Comparison of ENCODE assay signal across 26 mouse cellular contexts in genomic region chr1:108576806-108577205, GRCm38 (mm10).
DNase-seq lines count a peak whose midpoint lies in the region; ATAC-seq and TF ChIP-seq lines count a peak whose summit lies in the region.
"Had no signal": no experiment of that assay in that cellular context is flagged by ENCODE, and none has a peak within 500 bp of the region (broad histone marks: within the 10 kb centered on the region; RNA-seq: fewer than 3 reads in every experiment).

No protein-coding gene starts in this region.

- H3K36me3 ChIP-seq in hindbrain, postnatal 0 days (ENCODE audit: insufficient read depth, low read length), result no peaks in the 10 kb centered on the region
- H3K36me3 ChIP-seq in hindbrain, embryonic 11.5 days (ENCODE audit: control insufficient read depth, insufficient read depth, low read length), result no peaks in the 10 kb centered on the region
- no peaks in the 10 kb centered on the region for H3K36me3 ChIP-seq in forebrain, embryonic 16.5 days (ENCODE audit: control insufficient read depth, insufficient read depth)
- H3K36me3 ChIP-seq: embryonic facial prominence, embryonic 15.5 days; hindbrain, embryonic 13.5 days; midbrain, embryonic 10.5 days; stomach, embryonic 15.5 days had no signal

- no peak for TF ChIP-seq CTCF in hindbrain, postnatal 0 days (IDR thresholded peaks at IDR 0.05; ENCODE audit: low read depth)

- H3K9ac ChIP-seq in hindbrain, postnatal 0 days (replicated peaks; ENCODE audit: low read length), result no peak overlapping the region
- H3K9ac ChIP-seq in hindbrain, embryonic 11.5 days (ENCODE audit: low read depth, low read length), result no peak overlapping the region
- no peak overlapping the region for H3K9ac ChIP-seq in forebrain, embryonic 16.5 days (replicated peaks; ENCODE audit: low read depth, low read length)
- H3K9ac ChIP-seq: embryonic facial prominence, embryonic 15.5 days; hindbrain, embryonic 13.5 days; liver, embryonic 14.5 days; stomach, embryonic 15.5 days had no signal

- peak; percentile 19 to 26 for DNase-seq in cerebellum, postnatal 10 days
- no peak for DNase-seq in cerebellum, adult 9-11 months
- DNase-seq in hindbrain, postnatal 0 days (ENCODE audit: low spot score), result peak; percentile 13
- DNase-seq in hindbrain, embryonic 11.5 days (ENCODE audit: low spot score), result no peak
- DNase-seq in adrenal gland, postnatal 36 days, result peak; percentile 12 to 25
- DNase-seq in ovary, postnatal 36 days (ENCODE audit: low spot score), result no peak
- DNase-seq: cerebellum, adult 11 months; cerebellum, adult 9-10 months; gastrocnemius, adult 2 months; gastrocnemius, postnatal 36 days; heart, adult 18-20 months; heart, postnatal 36 days; kidney, postnatal 14 days; liver; lung, adult 2 months; retina, postnatal 1 day; right cerebral cortex, postnatal 14 days had no signal

- WGBS in hindbrain, postnatal 0 days, result 55% methylated on average over 6 of the region's 6 CpGs
- 81% methylated on average over 6 of the region's 6 CpGs for WGBS in hindbrain, embryonic 11.5 days
- 55% methylated on average over 6 of the region's 6 CpGs for WGBS in forebrain, embryonic 16.5 days

- no peak overlapping the region for H3K27ac ChIP-seq in hindbrain, postnatal 0 days
- H3K27ac ChIP-seq in hindbrain, embryonic 11.5 days (ENCODE audit: low read depth, low read length), result no peak overlapping the region
- H3K27ac ChIP-seq in forebrain, embryonic 16.5 days (ENCODE audit: low read length), result peak overlapping the region; percentile 16; the same call in 1 of the 2 replicates
- H3K27ac ChIP-seq: embryonic facial prominence, embryonic 15.5 days; gastrocnemius, adult 2 months; hindbrain, embryonic 13.5 days; liver, embryonic 14.5 days; midbrain, embryonic 10.5 days; stomach, embryonic 15.5 days had no signal

- no peak overlapping the region for H3K4me2 ChIP-seq in hindbrain, postnatal 0 days (ENCODE audit: low read depth, low read length)
- no peak overlapping the region for H3K4me2 ChIP-seq in hindbrain, embryonic 11.5 days (replicated peaks; ENCODE audit: low read depth, low read length)
- no peak overlapping the region for H3K4me2 ChIP-seq in forebrain, embryonic 16.5 days (ENCODE audit: low read length)
- H3K4me2 ChIP-seq: embryonic facial prominence, embryonic 15.5 days; heart, embryonic 11.5 days; hindbrain, embryonic 13.5 days; stomach, embryonic 15.5 days had no signal

- no peak for ATAC-seq in hindbrain, postnatal 0 days
- no peak for ATAC-seq in hindbrain, embryonic 11.5 days (ENCODE audit: low FRiP score)
- peak; percentile 67 for ATAC-seq in forebrain, embryonic 16.5 days
- ATAC-seq: CD4-positive, CD25-positive, alpha-beta regulatory T cell, adult 4 months; intestine, postnatal 0 days had no signal

- H3K9me3 ChIP-seq in hindbrain, postnatal 0 days (ENCODE audit: low read length), result no peaks in the 10 kb centered on the region
- no peaks in the 10 kb centered on the region for H3K9me3 ChIP-seq in hindbrain, embryonic 11.5 days (ENCODE audit: control insufficient read depth, low read length)
- no peaks in the 10 kb centered on the region for H3K9me3 ChIP-seq in forebrain, embryonic 16.5 days (ENCODE audit: control insufficient read depth, low read length)
- H3K9me3 ChIP-seq: embryonic facial prominence, embryonic 15.5 days; hindbrain, embryonic 13.5 days; midbrain, embryonic 10.5 days; stomach, embryonic 15.5 days had no signal

- H3K4me3 ChIP-seq in hindbrain, postnatal 0 days (ENCODE audit: low read length), result no peak overlapping the region
- no peak overlapping the region for H3K4me3 ChIP-seq in hindbrain, embryonic 11.5 days (ENCODE audit: low read depth, low read length)
- no peak overlapping the region for H3K4me3 ChIP-seq in forebrain, embryonic 16.5 days (replicated peaks; ENCODE audit: low read length)
- H3K4me3 ChIP-seq: embryonic facial prominence, embryonic 15.5 days; gastrocnemius, adult 2 months; hindbrain, embryonic 13.5 days; midbrain, embryonic 10.5 days; stomach, embryonic 15.5 days had no signal

- no peaks in the 10 kb centered on the region for H3K27me3 ChIP-seq in hindbrain, postnatal 0 days (ENCODE audit: insufficient read depth, low read length)
- no peaks in the 10 kb centered on the region for H3K27me3 ChIP-seq in hindbrain, embryonic 11.5 days (ENCODE audit: control insufficient read depth, insufficient read depth, low read length)
- no peaks in the 10 kb centered on the region for H3K27me3 ChIP-seq in forebrain, embryonic 16.5 days (replicated peaks; ENCODE audit: control insufficient read depth, insufficient read depth, low read length)
- H3K27me3 ChIP-seq: embryonic facial prominence, embryonic 15.5 days; hindbrain, embryonic 13.5 days; stomach, embryonic 15.5 days had no signal

- H3K4me1 ChIP-seq in hindbrain, postnatal 0 days (ENCODE audit: insufficient read depth, low read length), result no peaks in the 10 kb centered on the region
- no peaks in the 10 kb centered on the region for H3K4me1 ChIP-seq in hindbrain, embryonic 11.5 days (replicated peaks; ENCODE audit: control insufficient read depth, insufficient read depth, low read length)
- 0 out of 2 replicates have a peak, but pooled peaks cover 2% of the 10 kb centered on the region for H3K4me1 ChIP-seq in forebrain, embryonic 16.5 days (replicated peaks; ENCODE audit: control insufficient read depth, insufficient read depth, low read length)
- H3K4me1 ChIP-seq: embryonic facial prominence, embryonic 15.5 days; hindbrain, embryonic 13.5 days; midbrain, embryonic 10.5 days; stomach, embryonic 15.5 days had no signal

Comparison
In these comparisons a context has a peak if more than half of its experiments do, and no peak if none do; other contexts are left out.
1. DNase-seq: peak in cerebellum, postnatal 10 days (2 of 2), hindbrain, postnatal 0 days (single experiment) and adrenal gland, postnatal 36 days (2 of 2); none in cerebellum, adult 9-11 months (single experiment), hindbrain, embryonic 11.5 days (single experiment) and ovary, postnatal 36 days (single experiment).